Mouse (Mus musculus) cerebellum, adult 2 months (tissue): ENCODE measurements at regions not wholly inside any gene's neighbourhood (a gene's known extent, or its start where the extent isn't known, plus 50 kb on each side); places are given as distances from the start of the nearest gene placed in this dataset.

ENCODE experiments used
- CTCF ChIP-seq: fragments of 200-500 bp; IDR thresholded peaks from 2 replicates; pipeline ENCODE4 v1.5.1; 2011; ENCODE audit warnings: low read depth, mild to moderate bottlenecking, control low read depth, low read length, moderate library complexity, borderline replicate concordance; ENCODE audit not compliant: insufficient read depth
- POLR2A ChIP-seq: fragments of 200-500 bp; IDR thresholded peaks from 2 replicates; pipeline ENCODE4 v1.6.1; 2011; ENCODE audit warnings: low read length, control low read depth, borderline replicate concordance; ENCODE audit not compliant: insufficient read depth

- TF ChIP-seq CTCF: no peak
- TF ChIP-seq POLR2A: no peak
These were observed 55.1 kb upstream of the Fbxl4 start for GRCm38 (mm10) chr4:22302262-22302661.
